Comparison of ENCODE assay signal across 9 mouse cellular contexts in the genomic region with DNA sequence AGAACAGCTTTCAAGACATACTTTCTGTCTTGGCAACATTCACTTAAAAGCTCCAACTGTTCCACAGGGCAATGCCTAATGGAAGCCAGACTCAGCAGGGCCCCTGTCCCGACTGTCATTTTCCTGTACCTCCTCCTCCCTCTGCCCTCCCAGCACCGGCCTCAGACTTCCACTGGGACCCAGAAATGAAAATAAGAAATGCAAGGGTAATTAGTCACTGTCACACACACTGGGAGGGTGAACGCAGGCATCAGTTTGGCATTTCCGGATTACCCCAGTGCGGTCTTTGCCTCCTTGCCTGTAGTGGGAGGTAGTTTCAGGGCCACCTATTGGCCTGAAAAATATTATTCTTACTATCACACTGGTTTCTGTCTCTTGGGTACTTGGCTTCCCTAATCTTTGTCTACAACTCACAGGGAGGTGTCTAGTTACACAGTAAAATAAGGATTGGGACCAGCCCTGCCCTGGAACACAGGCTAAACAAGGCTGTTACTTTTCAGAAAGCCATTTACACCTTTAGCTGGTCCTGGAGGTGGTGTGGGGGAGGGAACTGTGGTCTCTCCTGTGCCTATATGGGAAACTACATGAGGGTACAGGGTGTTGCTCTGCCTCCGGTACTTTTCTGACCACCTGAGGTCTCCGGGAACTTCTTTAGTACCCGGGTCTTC.
A peak's percentile ranks its signal among the peaks of the same experiment; 100 is the strongest.
DNase-seq lines count a peak whose midpoint lies in the region; ATAC-seq lines count a peak whose summit lies in the region.
"Had no signal": no experiment of that assay in that cellular context is flagged by ENCODE, and none has a peak within 500 bp of the region (broad histone marks: within the 10 kb centered on the region; RNA-seq: fewer than 3 reads in every experiment).

No protein-coding gene starts in this region.

- DNase-seq in intestine, embryonic 14.5 days (ENCODE audit: low spot score): no peak
- peak; percentile 70 for DNase-seq in embryo, embryonic 11 days
- no peak for DNase-seq in liver, embryonic 11.5 days (ENCODE audit: low spot score)
- DNase-seq in urinary bladder, postnatal 36 days (ENCODE audit: low spot score in 2 of 2): no peak
- no peak for DNase-seq in spleen, postnatal 14 days (ENCODE audit: low spot score in 2 of 2)

- peaks cover 5% of the 10 kb centered on the region; the same call in 1 of the 2 replicates for H3K9me3 ChIP-seq in intestine, embryonic 14.5 days (ENCODE audit: control insufficient read depth, low read length)
- no peaks in the 10 kb centered on the region for H3K9me3 ChIP-seq in intestine, embryonic 16.5 days (ENCODE audit: control insufficient read depth, low read length)
- no peaks in the 10 kb centered on the region for H3K9me3 ChIP-seq in hindbrain, embryonic 16.5 days (ENCODE audit: control insufficient read depth, low read length)
- no peaks in the 10 kb centered on the region; the same call in 1 of the 2 replicates for H3K9me3 ChIP-seq in midbrain, embryonic 13.5 days
- H3K9me3 ChIP-seq in liver, embryonic 11.5 days (ENCODE audit: control insufficient read depth, low read length): no peaks in the 10 kb centered on the region

- H3K27ac ChIP-seq in intestine, embryonic 14.5 days (ENCODE audit: low read depth): peak overlapping the region; percentile 40; the same call in 1 of the 2 replicates
- H3K27ac ChIP-seq in intestine, embryonic 16.5 days (ENCODE audit: low read length): no peak overlapping the region
- peak overlapping the region; percentile 65 for H3K27ac ChIP-seq in hindbrain, embryonic 16.5 days (ENCODE audit: low read depth, low read length)
- H3K27ac ChIP-seq in midbrain, embryonic 13.5 days: peak overlapping the region; percentile 66
- H3K27ac ChIP-seq in liver, embryonic 11.5 days (ENCODE audit: low read depth, low read length): no peak overlapping the region

- H3K27me3 ChIP-seq in intestine, embryonic 14.5 days (replicated peaks; ENCODE audit: control insufficient read depth, insufficient read depth, low read length): no peaks in the 10 kb centered on the region
- no peaks in the 10 kb centered on the region for H3K27me3 ChIP-seq in intestine, embryonic 16.5 days (replicated peaks; ENCODE audit: control insufficient read depth, insufficient read depth, low read length)
- H3K27me3 ChIP-seq in hindbrain, embryonic 16.5 days (replicated peaks; ENCODE audit: control insufficient read depth, insufficient read depth, low read length): no peaks in the 10 kb centered on the region
- H3K27me3 ChIP-seq in midbrain, embryonic 13.5 days: no peaks in the 10 kb centered on the region
- no peaks in the 10 kb centered on the region for H3K27me3 ChIP-seq in liver, embryonic 11.5 days (replicated peaks; ENCODE audit: control insufficient read depth, insufficient read depth, low read length)

- H3K9ac ChIP-seq in intestine, embryonic 14.5 days (ENCODE audit: low read length): no peak overlapping the region
- no peak overlapping the region for H3K9ac ChIP-seq in intestine, embryonic 16.5 days (ENCODE audit: low read depth, low read length)
- H3K9ac ChIP-seq in hindbrain, embryonic 16.5 days (ENCODE audit: low read depth, low read length): no peak overlapping the region
- no peak overlapping the region for H3K9ac ChIP-seq in midbrain, embryonic 13.5 days (replicated peaks)
- H3K9ac ChIP-seq in liver, embryonic 11.5 days (ENCODE audit: low read depth, low read length): no peak overlapping the region

- H3K4me2 ChIP-seq in intestine, embryonic 14.5 days (ENCODE audit: low read length): no peak overlapping the region
- H3K4me2 ChIP-seq in intestine, embryonic 16.5 days (ENCODE audit: low read depth, low read length): no peak overlapping the region
- no peak overlapping the region for H3K4me2 ChIP-seq in hindbrain, embryonic 16.5 days (ENCODE audit: low read length)
- H3K4me2 ChIP-seq in midbrain, embryonic 13.5 days (replicated peaks): no peak overlapping the region
- H3K4me2 ChIP-seq in liver, embryonic 11.5 days: no peak overlapping the region

- no peak overlapping the region for H3K4me3 ChIP-seq in intestine, embryonic 14.5 days (ENCODE audit: low read depth, low read length)
- H3K4me3 ChIP-seq in intestine, embryonic 16.5 days (ENCODE audit: low read length): no peak overlapping the region
- H3K4me3 ChIP-seq in hindbrain, embryonic 16.5 days (ENCODE audit: low read length): no peak overlapping the region
- H3K4me3 ChIP-seq in midbrain, embryonic 13.5 days (replicated peaks): no peak overlapping the region
- H3K4me3 ChIP-seq in liver, embryonic 11.5 days (ENCODE audit: low read depth, low read length): no peak overlapping the region
- H3K4me3 ChIP-seq: megakaryocyte, embryonic 14.5 days had no signal

- peaks cover 76% of the 10 kb centered on the region for H3K36me3 ChIP-seq in intestine, embryonic 14.5 days (ENCODE audit: control insufficient read depth, insufficient read depth, low read length)
- H3K36me3 ChIP-seq in intestine, embryonic 16.5 days (ENCODE audit: control insufficient read depth, insufficient read depth, low read length): peaks cover 3% of the 10 kb centered on the region; the same call in 1 of the 2 replicates
- H3K36me3 ChIP-seq in hindbrain, embryonic 16.5 days (ENCODE audit: control insufficient read depth, insufficient read depth, low read length): peaks cover 13% of the 10 kb centered on the region
- peaks cover 75% of the 10 kb centered on the region for H3K36me3 ChIP-seq in midbrain, embryonic 13.5 days
- no peaks in the 10 kb centered on the region; the same call in none of the 2 replicates for H3K36me3 ChIP-seq in liver, embryonic 11.5 days (ENCODE audit: control insufficient read depth, insufficient read depth, low read length)

- peaks cover 10% of the 10 kb centered on the region; the same call in 1 of the 2 replicates for H3K4me1 ChIP-seq in intestine, embryonic 14.5 days (replicated peaks; ENCODE audit: control insufficient read depth, insufficient read depth, low read length)
- H3K4me1 ChIP-seq in intestine, embryonic 16.5 days (ENCODE audit: control insufficient read depth, insufficient read depth, low read length): no peaks in the 10 kb centered on the region
- peaks cover 12% of the 10 kb centered on the region for H3K4me1 ChIP-seq in hindbrain, embryonic 16.5 days (ENCODE audit: control insufficient read depth, insufficient read depth, low read depth, low read length)
- H3K4me1 ChIP-seq in midbrain, embryonic 13.5 days (replicated peaks): peaks cover 26% of the 10 kb centered on the region
- H3K4me1 ChIP-seq in liver, embryonic 11.5 days (replicated peaks; ENCODE audit: control insufficient read depth, insufficient read depth, low read length): 0 out of 2 replicates have a peak, but pooled peaks cover 3% of the 10 kb centered on the region

- no peak for ATAC-seq in intestine, embryonic 14.5 days (replicated peaks; ENCODE audit: low FRiP score, low TSS enrichment, low read depth)
- ATAC-seq in intestine, embryonic 16.5 days: no peak
- ATAC-seq in hindbrain, embryonic 16.5 days: peak; percentile 70
- ATAC-seq in midbrain, embryonic 13.5 days: 0 out of 2 replicates have a peak, but pooled peaks have one; percentile 31
- no peak for ATAC-seq in liver, embryonic 11.5 days (replicated peaks; ENCODE audit: low FRiP score)

- WGBS in intestine, embryonic 14.5 days: 41% methylated on average over 8 of the region's 8 CpGs
- 46% methylated on average over 8 of the region's 8 CpGs for WGBS in intestine, embryonic 16.5 days
- 31% methylated on average over 8 of the region's 8 CpGs for WGBS in hindbrain, embryonic 16.5 days
- 56% methylated on average over 8 of the region's 8 CpGs for WGBS in midbrain, embryonic 13.5 days
- 43% methylated on average over 8 of the region's 8 CpGs for WGBS in liver, embryonic 11.5 days

Comparison
In these comparisons a context has a peak if more than half of its experiments do, and no peak if none do; other contexts are left out.
1. H3K27ac ChIP-seq: peak in intestine, embryonic 14.5 days (single experiment), hindbrain, embryonic 16.5 days (single experiment) and midbrain, embryonic 13.5 days (single experiment); none in intestine, embryonic 16.5 days (single experiment) and liver, embryonic 11.5 days (single experiment).
2. ATAC-seq: peak in hindbrain, embryonic 16.5 days (single experiment) and midbrain, embryonic 13.5 days (single experiment); none in intestine, embryonic 14.5 days (single experiment), intestine, embryonic 16.5 days (single experiment) and liver, embryonic 11.5 days (single experiment).